ENCODE assay signal across 9 mouse cellular contexts in genomic region chr7:70351981-70352560, GRCm38 (mm10). TPM values are rescaled to one million over a fixed set of nuclear protein-coding genes. Genes with fewer than 3 reads are reported as not detected.
DNase-seq lines count a peak whose midpoint lies in the region; ATAC-seq and TF ChIP-seq lines count a peak whose summit lies in the region.
"Had no signal": no experiment of that assay in that cellular context is flagged by ENCODE, and none has a peak within 500 bp of the region (broad histone marks: within the 10 kb centered on the region; RNA-seq: fewer than 3 reads in every experiment).

No protein-coding gene starts in this region.

- H3K4me2 ChIP-seq in forebrain, embryonic 12.5 days, result peak overlapping the region; percentile 88
- peak overlapping the region; percentile 88 for H3K4me2 ChIP-seq in neural tube, embryonic 13.5 days

- H3K36me3 ChIP-seq in forebrain, embryonic 12.5 days (replicated peaks), result peaks cover 9% of the 10 kb centered on the region
- H3K36me3 ChIP-seq in limb, embryonic 10.5 days, result peaks cover 28% of the 10 kb centered on the region
- peaks cover 11% of the 10 kb centered on the region; the same call in 1 of the 2 replicates for H3K36me3 ChIP-seq in neural tube, embryonic 13.5 days

- H3K27me3 ChIP-seq in forebrain, embryonic 12.5 days, result peaks cover 64% of the 10 kb centered on the region
- H3K27me3 ChIP-seq in limb, embryonic 10.5 days (ENCODE audit: low read depth, poor library complexity, severe bottlenecking), result peaks cover 12% of the 10 kb centered on the region
- H3K27me3 ChIP-seq in neural tube, embryonic 13.5 days, result no peaks in the 10 kb centered on the region; the same call in 1 of the 2 replicates

- H3K9ac ChIP-seq in forebrain, embryonic 12.5 days, result peak overlapping the region; percentile 92
- H3K9ac ChIP-seq in neural tube, embryonic 13.5 days, result peak overlapping the region; percentile 91

- peak overlapping the region; percentile 95 for H3K27ac ChIP-seq in layer of hippocampus, adult 2 months
- H3K27ac ChIP-seq in forebrain, embryonic 12.5 days, result peak overlapping the region; percentile 98
- peak overlapping the region; percentile 99 for H3K27ac ChIP-seq in limb, embryonic 10.5 days
- H3K27ac ChIP-seq in neural tube, embryonic 13.5 days (replicated peaks), result peak overlapping the region; percentile 97

- ATAC-seq in forebrain, embryonic 12.5 days (ENCODE audit: low FRiP score), result no peak
- no peak for ATAC-seq in neural tube, embryonic 13.5 days (ENCODE audit: low read depth)

- H3K9me3 ChIP-seq in forebrain, embryonic 12.5 days, result no peaks in the 10 kb centered on the region
- no peaks in the 10 kb centered on the region for H3K9me3 ChIP-seq in limb, embryonic 10.5 days (replicated peaks)
- no peaks in the 10 kb centered on the region for H3K9me3 ChIP-seq in neural tube, embryonic 13.5 days
- H3K9me3 ChIP-seq: megakaryocyte, embryonic 14.5 days had no signal

- TF ChIP-seq CTCF in layer of hippocampus, adult 2 months (conservative IDR thresholded peaks at IDR 0.05), result no peak

- peak overlapping the region; percentile 63 for H3K4me3 ChIP-seq in layer of hippocampus, adult 2 months
- H3K4me3 ChIP-seq in forebrain, embryonic 12.5 days (replicated peaks), result peak overlapping the region; percentile 66
- H3K4me3 ChIP-seq in limb, embryonic 10.5 days, result peak overlapping the region; percentile 67
- H3K4me3 ChIP-seq in neural tube, embryonic 13.5 days, result peak overlapping the region; percentile 66

- H3K4me1 ChIP-seq in forebrain, embryonic 12.5 days, result peaks cover 36% of the 10 kb centered on the region
- peaks cover 87% of the 10 kb centered on the region for H3K4me1 ChIP-seq in limb, embryonic 10.5 days
- H3K4me1 ChIP-seq in neural tube, embryonic 13.5 days (replicated peaks), result peaks cover 81% of the 10 kb centered on the region

- no peak for DNase-seq in layer of hippocampus, adult 2 months (ENCODE audit: low spot score in 2 of 2)
- DNase-seq in layer of hippocampus, adult 8-10 months (ENCODE audit: low spot score in 2 of 2), result no peak
- DNase-seq in limb, embryonic 10.5 days (ENCODE audit: low spot score), result no peak
- no peak for DNase-seq in cerebellum, postnatal 25 days
- DNase-seq in frontal cortex, postnatal 25 days (ENCODE audit: low spot score in 2 of 2), result no peak
- no peak for DNase-seq in testis, postnatal 14 days (ENCODE audit: low spot score)

- WGBS in forebrain, embryonic 12.5 days, result 3% methylated on average over 1 of the region's 1 CpGs
- WGBS in limb, embryonic 10.5 days, result 0% methylated on average over 1 of the region's 1 CpGs
- 8% methylated on average over 1 of the region's 1 CpGs for WGBS in neural tube, embryonic 13.5 days

RNA-seq across cellular contexts. Expression of gene Nr2f2, which starts 14.5 kb away (rescaled TPM):
- total RNA-seq in layer of hippocampus, adult 2 months (2021), result 10 to 100 TPM; 35.8 to 48.5 TPM
- total RNA-seq in layer of hippocampus, adult 8-10 months (2022), result 10 to 100 TPM; 40.5 to 53.3 (median 45.9) TPM
- polyA plus RNA-seq in forebrain, embryonic 12.5 days (2016; fragmentation: Nextera tagmentation; extraction: Ambion mirVana), result 129 and 162 TPM in 2 replicates
- polyA plus RNA-seq in limb, embryonic 10.5 days (2016; fragmentation: Nextera tagmentation; extraction: Ambion mirVana), result 48.0 and 56.8 TPM in 2 replicates
- 85.5 and 87.8 TPM in 2 replicates for polyA plus RNA-seq in neural tube, embryonic 13.5 days (2015; fragmentation: Nextera tagmentation; extraction: Ambion mirVana)
